ENCODE assay signal across 8 mouse cellular contexts in the genomic region with DNA sequence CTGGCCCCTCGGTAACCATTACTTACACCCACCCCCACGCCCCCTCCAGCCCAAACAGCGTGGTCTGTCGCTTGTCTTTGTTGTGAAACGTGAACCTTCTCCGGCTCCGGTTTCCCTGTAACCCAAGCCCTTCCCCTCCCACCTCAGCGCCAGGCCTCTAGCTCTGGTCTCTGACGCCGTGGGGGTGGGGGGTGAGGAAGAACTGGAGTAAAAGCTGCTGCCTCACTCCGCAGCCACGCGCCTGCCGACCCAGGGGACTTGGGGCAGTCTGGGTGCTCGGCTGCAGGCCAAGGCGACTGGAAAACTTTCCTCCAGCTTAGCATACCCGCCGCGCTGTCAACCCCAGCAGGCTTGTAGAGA. TPM values are rescaled to one million over a fixed set of nuclear protein-coding genes. Genes with fewer than 3 reads are reported as not detected.
A peak's percentile ranks its signal among the peaks of the same experiment; 100 is the strongest.
DNase-seq lines count a peak whose midpoint lies in the region; ATAC-seq and TF ChIP-seq lines count a peak whose summit lies in the region.

No protein-coding gene starts in this region.

- no peak for TF ChIP-seq EP300 in heart, postnatal 0 days (IDR thresholded peaks at IDR 0.05; ENCODE audit: low read depth)

- intact Hi-C loops in left cerebral cortex, adult 2 months (cut with DNase I), result no loop called here

- H3K9ac ChIP-seq in embryonic facial prominence, embryonic 14.5 days (ENCODE audit: low read depth, low read length), result peak overlapping the region; percentile 95
- peak overlapping the region; percentile 74 for H3K9ac ChIP-seq in heart, postnatal 0 days (replicated peaks; ENCODE audit: low read depth, low read length)

- WGBS in embryonic facial prominence, embryonic 14.5 days, result under 1% methylated on average over 19 of the region's 19 CpGs
- 2% methylated on average over 19 of the region's 19 CpGs for WGBS in heart, postnatal 0 days

- H3K4me2 ChIP-seq in embryonic facial prominence, embryonic 14.5 days (ENCODE audit: low read depth, low read length), result peak overlapping the region; percentile 91
- peak overlapping the region; percentile 90 for H3K4me2 ChIP-seq in heart, postnatal 0 days (ENCODE audit: low read depth, low read length)

- peak; percentile 77 for DNase-seq in urinary bladder, postnatal 14 days (ENCODE audit: low spot score)
- no peak for DNase-seq in urinary bladder, postnatal 10 days (ENCODE audit: low spot score)
- DNase-seq in embryonic facial prominence, embryonic 14.5 days (ENCODE audit: low spot score), result peak; percentile 95
- DNase-seq in heart, postnatal 0 days (ENCODE audit: low spot score), result peak; percentile 77
- DNase-seq in kidney, postnatal 36 days, result peak; percentile 57 to 81
- peak; percentile 89 for DNase-seq in mesoderm, embryonic 11.5 days (ENCODE audit: low read depth, low spot score)
- DNase-seq in frontal cortex, postnatal 10 days (ENCODE audit: low spot score in 2 of 2), result no peak
- no peak for DNase-seq in left cerebral cortex, adult 2 months (ENCODE audit: extremely low spot score in 1 of 2, low spot score in 2 of 2)

- peaks cover 28% of the 10 kb centered on the region for H3K36me3 ChIP-seq in embryonic facial prominence, embryonic 14.5 days (ENCODE audit: control insufficient read depth, insufficient read depth, low read length)
- peaks cover 21% of the 10 kb centered on the region for H3K36me3 ChIP-seq in heart, postnatal 0 days (replicated peaks; ENCODE audit: control insufficient read depth, insufficient read depth, low read length)

- no peaks in the 10 kb centered on the region for H3K9me3 ChIP-seq in embryonic facial prominence, embryonic 14.5 days (ENCODE audit: control insufficient read depth, low read length)
- H3K9me3 ChIP-seq in heart, postnatal 0 days (replicated peaks; ENCODE audit: control insufficient read depth, low read length), result no peaks in the 10 kb centered on the region

- H3K27me3 ChIP-seq in embryonic facial prominence, embryonic 14.5 days (replicated peaks; ENCODE audit: control insufficient read depth, insufficient read depth, low read length), result no peaks in the 10 kb centered on the region
- no peaks in the 10 kb centered on the region for H3K27me3 ChIP-seq in heart, postnatal 0 days (ENCODE audit: control insufficient read depth, insufficient read depth, low read length)

- no peak for TF ChIP-seq CTCF in heart, postnatal 0 days (IDR thresholded peaks at IDR 0.05; ENCODE audit: low read depth)
- TF ChIP-seq CTCF in left cerebral cortex, adult 2 months (IDR thresholded peaks at IDR 0.05), result no peak

- peak; percentile 12 for ATAC-seq in embryonic facial prominence, embryonic 14.5 days (ENCODE audit: low read depth)
- no peak for ATAC-seq in heart, postnatal 0 days (ENCODE audit: insufficient read depth, low read depth)

- H3K4me1 ChIP-seq in embryonic facial prominence, embryonic 14.5 days (ENCODE audit: control insufficient read depth, insufficient read depth, low read length), result peaks cover 24% of the 10 kb centered on the region
- H3K4me1 ChIP-seq in heart, postnatal 0 days (ENCODE audit: control insufficient read depth, insufficient read depth), result peaks cover 29% of the 10 kb centered on the region

- H3K27ac ChIP-seq in embryonic facial prominence, embryonic 14.5 days (replicated peaks; ENCODE audit: low read depth, low read length), result peak overlapping the region; percentile 98
- H3K27ac ChIP-seq in heart, postnatal 0 days (ENCODE audit: low read depth), result peak overlapping the region; percentile 93
- no peak overlapping the region for H3K27ac ChIP-seq in left cerebral cortex, adult 2 months

- peak overlapping the region; percentile 80 for H3K4me3 ChIP-seq in embryonic facial prominence, embryonic 14.5 days (ENCODE audit: low read depth, low read length)
- H3K4me3 ChIP-seq in heart, postnatal 0 days (ENCODE audit: low read depth, low read length), result peak overlapping the region; percentile 63
- no peak overlapping the region; the same call in 1 of the 2 replicates for H3K4me3 ChIP-seq in left cerebral cortex, adult 2 months

RNA-seq across cellular contexts. Expression of gene Six5, which starts 1.3 kb away (rescaled TPM):
- polyA plus RNA-seq in embryonic facial prominence, embryonic 14.5 days (2014; fragmentation: Nextera tagmentation; extraction: Ambion mirVana), result 13.4 and 16.3 TPM in 2 replicates
- 19.0 and 21.0 TPM in 2 replicates for total RNA-seq in heart, postnatal 0 days (2014; rRNA removed; ENCODE audit: low replicate concordance)
- 3.8 and 4.0 TPM in 2 replicates for polyA plus RNA-seq in heart, postnatal 0 days (2015; fragmentation: Nextera tagmentation; extraction: Ambion mirVana)
- 1 to 10 TPM; 1.9 to 2.0 TPM for total RNA-seq in left cerebral cortex, adult 2 months (2021)

RNA-seq across cellular contexts. Expression of gene Dmpk, which starts 12.1 kb away (rescaled TPM):
- 43.3 and 58.2 TPM in 2 replicates for polyA plus RNA-seq in embryonic facial prominence, embryonic 14.5 days (2014; fragmentation: Nextera tagmentation; extraction: Ambion mirVana)
- 184 and 253 TPM in 2 replicates for total RNA-seq in heart, postnatal 0 days (2014; rRNA removed; ENCODE audit: low replicate concordance)
- polyA plus RNA-seq in heart, postnatal 0 days (2015; fragmentation: Nextera tagmentation; extraction: Ambion mirVana), result 97.0 and 98.5 TPM in 2 replicates
- total RNA-seq in left cerebral cortex, adult 2 months (2021), result 10 to 100 TPM; 35.2 to 50.4 TPM

RNA-seq across cellular contexts. Expression of gene Dmwd, which starts 19.7 kb away (rescaled TPM):
- polyA plus RNA-seq in embryonic facial prominence, embryonic 14.5 days (2014; fragmentation: Nextera tagmentation; extraction: Ambion mirVana), result 20.2 and 22.6 TPM in 2 replicates
- total RNA-seq in heart, postnatal 0 days (2014; rRNA removed; ENCODE audit: low replicate concordance), result 71.6 and 76.4 TPM in 2 replicates
- polyA plus RNA-seq in heart, postnatal 0 days (2015; fragmentation: Nextera tagmentation; extraction: Ambion mirVana), result 10.6 and 10.9 TPM in 2 replicates
- total RNA-seq in left cerebral cortex, adult 2 months (2021), result 100 to 1,000 TPM; 141 to 143 TPM

RNA-seq across cellular contexts. Expression of gene Gm4969, which starts 22.4 kb away (rescaled TPM):
- polyA plus RNA-seq in embryonic facial prominence, embryonic 14.5 days (2014; fragmentation: Nextera tagmentation; extraction: Ambion mirVana), result 1.7 and 2.6 TPM in 2 replicates
- 0.19 and 0.69 TPM in 2 replicates for total RNA-seq in heart, postnatal 0 days (2014; rRNA removed; ENCODE audit: low replicate concordance)
- 0.21 and 0.38 TPM in 2 replicates for polyA plus RNA-seq in heart, postnatal 0 days (2015; fragmentation: Nextera tagmentation; extraction: Ambion mirVana)
- total RNA-seq in left cerebral cortex, adult 2 months (2021), result under 1 TPM; 0.21 to 0.27 TPM

RNA-seq across cellular contexts. Expression of gene Fbxo46, which starts 23.9 kb away (rescaled TPM):
- polyA plus RNA-seq in embryonic facial prominence, embryonic 14.5 days (2014; fragmentation: Nextera tagmentation; extraction: Ambion mirVana), result 9.1 and 9.2 TPM in 2 replicates
- 13.1 and 13.2 TPM in 2 replicates for total RNA-seq in heart, postnatal 0 days (2014; rRNA removed; ENCODE audit: low replicate concordance)
- polyA plus RNA-seq in heart, postnatal 0 days (2015; fragmentation: Nextera tagmentation; extraction: Ambion mirVana), result 4.9 and 6.2 TPM in 2 replicates
- total RNA-seq in left cerebral cortex, adult 2 months (2021), result 10 to 100 TPM; 13.4 to 14.3 TPM

Comparison
In these comparisons a context has a peak if more than half of its experiments do, and no peak if none do; other contexts are left out.
1. DNase-seq: peak in urinary bladder, postnatal 14 days (single experiment), embryonic facial prominence, embryonic 14.5 days (single experiment), heart, postnatal 0 days (single experiment), kidney, postnatal 36 days (2 of 2) and mesoderm, embryonic 11.5 days (single experiment); none in urinary bladder, postnatal 10 days (single experiment), frontal cortex, postnatal 10 days (0 of 2) and left cerebral cortex, adult 2 months (0 of 2).